Mouse (Mus musculus): ENCODE measurements around the gene Cyb5r4. TPM values are rescaled to one million over a fixed set of nuclear protein-coding genes. Genes with fewer than 3 reads are reported as not detected.
A peak's percentile ranks its signal among the peaks of the same experiment; 100 is the strongest.
"Not testable (repeated sequence)": the region's sequence is repeated elsewhere in the genome, so short reads cannot be mapped to it uniquely, and the experiment has no call there.

The Cyb5r4 gene
- 10 to 100 TPM; 31.7 to 35.9 TPM for total RNA-seq (2021)
- long read RNA-seq, experiment 1, transcript Cyb5r4-201 (16 exons, 2,644 nt), result major isoform, 106 of 141 reads
- long read RNA-seq, experiment 1, partial matches to known transcripts, result 14 of 141 reads
- long read RNA-seq, experiment 1, other reads (novel, unspliced or antisense), result 21 of 141 reads
- long read RNA-seq, experiment 2, transcript Cyb5r4-201 (16 exons, 2,644 nt), result major isoform, 66 of 78 reads
- long read RNA-seq, experiment 2, partial matches to known transcripts, result 2 of 78 reads
- long read RNA-seq, experiment 2, other reads (novel, unspliced or antisense), result 10 of 78 reads

DNA sequence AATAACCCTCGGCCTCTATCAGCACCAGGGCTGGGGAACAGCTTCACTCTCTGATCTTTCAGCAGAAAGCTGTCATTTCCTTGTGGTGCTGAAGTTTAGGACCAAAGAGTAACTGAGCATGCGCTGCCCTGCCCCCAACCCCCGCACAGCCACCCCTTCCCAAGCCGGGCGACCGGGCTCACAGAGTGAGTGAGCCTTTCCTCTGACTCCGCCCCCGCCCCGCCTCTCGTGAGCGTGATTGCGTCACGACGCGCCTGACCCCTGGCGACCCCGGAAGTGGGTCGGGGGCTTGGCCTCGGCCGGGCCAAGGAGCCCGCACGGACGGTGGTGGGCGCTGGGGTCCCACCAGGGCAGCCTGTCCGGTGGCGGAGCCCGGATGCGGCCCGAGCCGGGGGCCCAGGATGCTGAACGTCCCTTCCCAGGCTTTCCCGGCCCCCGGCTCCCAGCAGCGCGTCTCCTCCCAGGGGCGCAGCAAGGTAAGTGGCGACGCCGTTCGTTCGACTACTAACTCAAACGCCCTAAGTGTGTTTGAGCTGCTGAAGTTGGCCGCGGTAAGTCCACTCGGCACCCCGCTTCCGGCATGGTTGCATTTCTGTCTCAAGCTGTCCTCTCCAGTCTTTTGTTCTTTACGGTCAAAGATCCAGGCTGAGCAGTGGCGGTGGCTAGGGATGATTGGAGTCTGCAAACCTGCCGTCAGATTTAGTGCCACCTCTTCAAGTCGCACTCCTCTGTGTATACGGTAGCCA, at the start of gene Cyb5r4:
Gene Cyb5r4, plus strand, starts transcription at position 237 of the 746 bp plus-strand sequence.
- peak; percentile 98 for DNase-seq

DNA sequence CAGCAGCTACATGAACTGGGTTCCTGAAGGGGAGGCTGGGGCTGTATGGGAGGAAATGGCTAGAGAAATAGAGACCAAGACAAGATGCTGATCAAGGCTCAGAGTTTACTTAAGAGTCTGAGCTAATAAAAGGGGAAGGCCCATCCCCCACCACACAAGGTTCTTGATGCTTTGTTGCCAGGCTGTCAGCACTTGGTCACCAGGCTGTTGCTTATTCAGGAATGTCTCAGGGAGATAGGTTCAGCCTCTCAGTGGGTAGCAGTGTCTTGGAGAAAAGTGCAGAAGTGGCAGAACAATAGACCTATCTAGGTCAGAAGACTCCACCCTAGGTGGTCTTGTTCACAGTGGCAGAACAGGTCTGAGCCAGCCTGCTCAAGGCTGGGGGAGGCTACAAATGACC, 49.3 kb upstream of the Cyb5r4 start:
- DNase-seq, result not testable (repeated sequence)

DNA sequence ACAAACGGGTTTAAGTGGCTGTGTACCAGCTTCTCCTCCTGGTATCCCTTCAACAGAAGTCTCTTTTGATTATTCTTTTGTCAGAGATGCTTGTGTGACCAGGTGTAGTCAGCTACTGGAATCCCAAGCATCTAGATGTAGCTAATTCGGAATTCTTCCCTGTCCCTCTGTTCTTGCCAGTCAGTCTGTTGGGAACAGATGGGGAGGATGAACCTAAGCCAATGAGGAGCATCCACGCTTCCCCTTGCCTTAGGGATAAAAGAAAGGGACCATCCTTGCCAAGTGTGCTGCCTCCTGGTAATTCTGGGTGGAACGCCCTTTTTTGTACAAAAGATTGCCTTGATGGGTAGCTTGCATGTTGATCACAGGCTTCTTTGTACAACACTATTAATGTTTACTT, 48.3 kb upstream of the Cyb5r4 start:
- DNase-seq, result no peak

DNA sequence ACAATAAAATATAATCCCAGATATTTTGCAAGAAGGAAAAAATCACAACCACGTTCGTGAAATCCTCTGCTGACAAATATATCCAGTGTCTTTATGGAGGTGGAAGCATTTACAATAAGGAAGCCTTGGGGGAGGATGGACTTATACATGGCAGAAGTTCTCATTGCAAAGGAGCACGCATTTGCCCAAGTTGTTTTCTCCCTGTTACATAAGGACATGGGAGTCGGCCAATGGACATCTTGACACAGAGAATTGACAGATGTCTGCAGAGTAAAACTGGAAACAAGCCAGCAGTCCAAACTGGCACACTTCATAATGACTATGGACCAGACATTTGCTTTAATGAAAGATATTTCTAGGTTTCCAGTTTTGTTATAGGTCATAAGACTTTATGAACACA, 44.9 kb upstream of the Cyb5r4 start:
- peak; percentile 15 for DNase-seq

DNA sequence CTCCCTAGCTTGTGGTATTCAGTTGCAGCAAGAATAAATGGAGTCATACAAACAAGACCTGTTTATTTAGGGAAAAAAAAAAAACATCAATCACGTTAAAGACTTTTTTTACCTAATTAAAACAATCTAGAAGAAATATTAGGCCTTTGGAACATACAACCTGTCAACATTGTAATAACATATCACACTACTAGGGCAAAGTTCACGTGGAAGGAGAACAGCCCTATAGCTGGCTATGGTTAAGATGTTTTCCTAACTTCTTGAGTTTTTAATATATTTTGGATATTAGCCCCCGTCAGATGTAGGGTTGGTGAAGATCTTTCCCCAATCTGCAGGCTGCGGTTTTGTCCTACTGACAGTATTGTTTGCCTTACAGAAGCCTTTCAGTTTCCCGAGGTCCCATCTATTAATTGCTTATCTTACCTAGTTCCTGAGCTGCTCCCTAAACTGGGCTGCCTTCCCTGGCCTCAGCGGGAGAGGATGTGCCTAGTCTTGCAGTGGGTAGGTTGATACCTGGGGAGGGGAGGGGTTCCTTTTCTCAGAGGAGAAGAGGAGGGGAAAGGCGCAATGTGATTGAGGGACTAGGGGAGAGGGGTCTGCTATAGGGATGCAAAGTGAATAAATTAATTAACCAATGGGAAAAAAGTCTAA, 43.4 kb upstream of the Cyb5r4 start:
- DNase-seq, result no peak

DNA sequence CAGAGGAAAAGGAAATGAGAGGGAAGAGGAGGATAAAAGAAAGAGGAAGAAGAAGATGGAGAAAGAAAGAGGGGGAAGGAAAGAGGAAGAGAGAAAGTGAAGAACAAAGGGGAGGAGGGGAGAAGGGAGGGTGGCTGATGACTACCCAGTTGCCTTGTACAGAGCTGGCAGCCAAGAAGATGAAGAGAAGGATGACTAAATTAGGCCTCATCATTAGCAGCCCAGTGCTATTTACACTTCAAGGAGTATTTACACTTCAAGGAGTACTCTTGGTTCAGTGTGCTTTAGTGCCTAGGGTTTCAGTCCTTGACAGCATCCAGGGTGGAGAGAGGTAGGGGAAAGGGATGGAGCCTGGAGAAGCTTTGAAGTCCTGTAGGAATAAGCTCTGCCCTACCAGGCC, 41.8 kb upstream of the Cyb5r4 start:
- no peak for DNase-seq

DNA sequence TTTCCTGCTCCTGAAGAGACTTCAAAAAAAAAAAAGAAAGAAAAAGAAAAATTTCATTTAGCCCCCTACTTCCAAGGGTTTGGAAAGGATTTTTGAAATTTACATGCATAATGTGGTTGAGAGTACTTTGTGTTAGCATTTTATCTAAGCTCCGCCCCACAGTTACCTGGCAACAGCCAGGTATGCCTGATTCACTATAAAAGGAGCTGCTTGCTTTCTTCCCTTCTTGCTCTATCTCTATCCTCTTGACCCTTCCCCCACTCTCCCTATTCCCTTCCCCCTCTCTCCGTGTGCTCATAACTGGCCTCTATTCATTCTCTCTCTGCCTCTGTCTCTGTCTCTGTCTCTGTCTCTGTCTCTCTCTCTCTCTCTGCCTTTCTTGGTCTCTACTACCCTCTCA, 40.9 kb upstream of the Cyb5r4 start:
- no peak for DNase-seq

DNA sequence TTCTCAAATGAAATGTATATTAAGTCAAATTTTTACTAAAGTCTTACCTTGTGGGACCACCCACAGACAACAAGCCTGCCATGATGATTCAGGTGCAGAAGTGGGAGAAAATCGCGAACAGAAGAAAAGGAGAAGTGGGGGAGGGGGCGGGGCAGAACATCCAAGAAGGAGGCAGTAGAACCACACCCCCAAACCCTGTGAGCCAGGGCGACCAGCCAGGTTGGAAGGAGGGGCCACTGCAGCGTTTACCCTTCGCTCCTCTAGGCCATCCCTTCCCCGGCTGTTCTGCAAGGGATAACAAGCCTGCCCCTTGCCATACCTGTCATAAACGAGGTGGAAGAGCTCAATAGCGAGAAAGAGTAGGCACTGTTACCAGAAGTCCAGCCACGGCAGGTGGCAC, 40.3 kb upstream of the Cyb5r4 start:
- DNase-seq, result no peak

DNA sequence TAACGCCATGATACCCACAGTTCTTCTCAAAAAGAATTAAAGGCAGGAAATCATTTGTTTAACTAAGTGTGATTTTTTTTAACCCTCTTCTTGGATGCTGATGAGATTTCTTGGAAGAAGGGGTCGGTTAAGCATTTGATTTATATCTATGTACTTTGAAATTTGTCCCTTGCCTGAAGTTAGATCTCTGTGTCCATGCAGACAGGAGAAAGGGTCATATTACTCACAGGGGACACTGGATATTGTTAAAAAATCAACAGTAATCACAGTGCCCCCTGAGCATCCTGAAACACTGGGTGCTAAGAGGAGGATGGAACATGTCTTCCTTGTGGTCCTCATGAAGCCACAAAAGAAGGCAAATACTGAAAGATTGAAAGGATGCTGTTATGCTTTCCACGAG, 37.2 kb upstream of the Cyb5r4 start:
- no peak for DNase-seq

DNA sequence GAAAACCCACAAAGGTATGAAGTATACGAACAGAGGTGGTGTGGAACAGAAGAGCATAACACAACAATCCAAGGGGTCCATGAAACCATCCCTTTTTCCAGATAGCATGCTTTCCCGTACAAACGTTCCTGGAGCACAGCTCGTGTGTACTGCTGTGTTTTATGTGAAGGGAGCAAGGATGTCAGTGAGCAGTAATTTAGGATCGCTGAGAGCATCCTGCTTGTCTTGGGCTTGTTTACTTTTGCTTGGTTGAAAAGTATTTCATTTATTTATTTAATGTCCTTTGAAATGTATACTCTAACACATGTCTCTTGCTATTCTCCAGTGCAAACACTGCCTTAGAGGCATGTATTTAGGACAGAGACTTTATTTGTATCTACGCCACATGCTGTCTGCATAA, 36.7 kb upstream of the Cyb5r4 start:
- DNase-seq, result no peak

DNA sequence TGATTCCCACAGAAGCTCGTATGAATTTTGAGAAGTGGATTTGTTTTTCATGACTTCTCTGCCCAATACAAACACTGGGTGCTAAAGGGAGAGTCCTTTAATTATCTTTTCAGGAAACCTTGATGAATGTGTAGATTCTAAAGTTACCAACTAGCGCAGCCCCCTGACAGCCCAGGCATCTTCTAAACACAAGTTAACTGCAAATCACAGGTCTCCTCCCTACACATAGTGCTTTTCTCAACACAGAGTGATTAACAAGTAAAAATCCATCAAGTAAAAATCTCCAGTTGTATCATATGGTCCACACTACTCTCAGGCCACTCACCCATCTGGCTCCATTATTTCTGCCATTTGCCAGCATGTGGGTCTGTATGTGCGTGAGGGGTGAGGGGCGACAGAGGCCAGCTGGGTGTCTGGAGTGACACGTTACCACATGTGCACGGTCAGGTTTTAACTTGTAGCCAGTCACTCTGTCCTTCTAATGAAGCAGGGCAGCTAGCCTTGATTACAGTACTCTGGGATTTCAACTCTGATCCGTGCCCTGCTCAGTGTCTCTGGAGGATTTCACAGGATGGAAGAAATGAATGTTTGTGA, 35.0 kb upstream of the Cyb5r4 start:
- DNase-seq, result no peak

DNA sequence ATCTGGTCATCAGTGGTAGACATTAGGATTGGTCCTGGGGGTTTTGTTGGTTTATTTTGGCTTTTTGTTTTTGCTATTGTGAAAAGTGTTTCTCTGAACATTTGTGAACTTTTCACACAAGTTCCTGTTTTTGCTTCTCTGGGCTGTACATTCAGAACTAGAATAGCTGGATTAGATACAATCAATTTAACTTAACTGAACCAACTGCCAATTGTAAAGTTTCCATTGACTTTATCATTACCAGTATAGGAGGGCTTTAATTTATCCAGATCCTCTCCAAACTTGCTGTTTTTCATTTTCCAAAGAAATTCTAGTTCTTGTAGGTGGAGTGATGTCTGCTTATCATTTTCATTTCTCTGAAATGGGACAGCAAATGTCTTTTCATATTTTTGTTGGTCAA, 32.0 kb upstream of the Cyb5r4 start:
- DNase-seq, result no peak

DNA sequence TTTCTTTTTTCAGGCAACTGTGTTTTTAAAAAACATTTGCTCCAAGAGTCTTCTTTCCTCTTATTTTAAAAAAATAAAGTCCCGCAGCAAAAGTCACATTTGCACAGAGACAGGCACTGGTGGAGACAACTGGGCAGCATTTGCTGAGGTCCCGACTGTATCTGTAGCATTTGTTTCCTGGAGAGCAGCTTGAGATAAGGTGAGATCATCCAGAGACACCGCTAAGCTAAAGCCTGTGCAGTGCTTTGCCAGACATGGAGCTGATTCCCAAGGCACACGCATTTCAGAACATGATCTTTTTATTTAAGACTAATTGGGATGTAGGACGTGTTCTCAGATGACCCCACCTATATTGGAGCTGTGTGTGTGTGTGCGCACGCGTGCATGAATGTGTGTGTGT, 30.1 kb upstream of the Cyb5r4 start:
- no peak for DNase-seq

DNA sequence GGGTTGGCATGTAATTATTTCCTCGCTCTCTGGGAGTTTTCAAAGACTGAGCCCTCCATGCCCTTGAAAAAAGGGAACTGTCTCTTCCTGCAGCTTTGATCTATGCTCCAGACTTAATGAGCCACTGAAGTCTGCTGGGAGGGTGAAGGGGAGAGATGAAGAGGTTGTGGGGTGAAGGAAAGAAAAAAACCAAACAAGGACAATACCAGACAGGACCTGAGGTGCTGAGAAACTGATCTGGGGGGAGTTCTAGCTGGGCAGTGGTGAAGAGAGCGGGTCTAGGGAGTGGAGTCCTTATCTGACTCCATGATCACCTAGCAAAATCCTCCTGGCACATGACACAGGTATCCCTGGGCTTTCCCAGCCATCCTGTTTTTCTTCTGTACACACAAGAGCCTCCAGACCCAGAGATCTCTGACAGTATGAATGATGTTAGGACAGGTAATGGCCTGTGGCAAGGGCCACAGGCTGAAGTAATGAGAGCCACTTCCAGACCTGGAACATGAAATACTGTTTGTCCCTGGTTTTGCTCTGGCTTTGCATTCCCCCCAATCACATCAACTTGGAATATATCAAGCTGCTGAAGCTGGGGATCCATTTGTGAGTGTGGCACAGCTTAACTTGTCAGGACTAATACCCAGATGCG, 24.6 kb upstream of the Cyb5r4 start:
- no peak for DNase-seq

DNA sequence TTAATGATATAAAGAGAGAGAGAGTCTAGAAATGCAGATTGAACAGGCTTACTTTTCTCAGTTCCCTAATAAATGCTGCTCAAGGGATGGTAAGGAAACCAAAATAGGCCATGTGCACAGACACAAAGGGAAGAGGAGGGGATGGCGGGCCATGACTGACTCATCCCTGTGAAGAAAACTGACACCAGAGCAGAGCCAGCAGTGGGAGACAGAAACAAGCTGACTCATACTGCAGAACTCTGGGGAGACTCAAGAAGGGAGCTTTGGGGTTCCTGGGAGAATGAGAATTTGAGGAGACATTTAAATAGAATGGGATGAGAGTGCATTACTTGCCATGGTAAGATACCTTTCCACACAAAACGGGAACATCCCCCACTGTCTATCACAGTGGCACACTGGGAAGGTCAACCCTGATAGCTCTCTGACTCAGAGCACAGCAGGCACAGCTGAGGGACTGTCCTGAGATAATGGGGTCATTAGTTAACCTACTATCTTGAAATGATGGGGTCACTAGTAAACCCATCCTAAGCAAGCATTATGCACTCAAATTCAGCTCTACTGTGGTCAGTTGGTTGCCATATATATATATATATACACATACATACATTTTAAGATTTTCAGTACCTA, 21.7 kb upstream of the Cyb5r4 start:
- DNase-seq, result peak; percentile 35

DNA sequence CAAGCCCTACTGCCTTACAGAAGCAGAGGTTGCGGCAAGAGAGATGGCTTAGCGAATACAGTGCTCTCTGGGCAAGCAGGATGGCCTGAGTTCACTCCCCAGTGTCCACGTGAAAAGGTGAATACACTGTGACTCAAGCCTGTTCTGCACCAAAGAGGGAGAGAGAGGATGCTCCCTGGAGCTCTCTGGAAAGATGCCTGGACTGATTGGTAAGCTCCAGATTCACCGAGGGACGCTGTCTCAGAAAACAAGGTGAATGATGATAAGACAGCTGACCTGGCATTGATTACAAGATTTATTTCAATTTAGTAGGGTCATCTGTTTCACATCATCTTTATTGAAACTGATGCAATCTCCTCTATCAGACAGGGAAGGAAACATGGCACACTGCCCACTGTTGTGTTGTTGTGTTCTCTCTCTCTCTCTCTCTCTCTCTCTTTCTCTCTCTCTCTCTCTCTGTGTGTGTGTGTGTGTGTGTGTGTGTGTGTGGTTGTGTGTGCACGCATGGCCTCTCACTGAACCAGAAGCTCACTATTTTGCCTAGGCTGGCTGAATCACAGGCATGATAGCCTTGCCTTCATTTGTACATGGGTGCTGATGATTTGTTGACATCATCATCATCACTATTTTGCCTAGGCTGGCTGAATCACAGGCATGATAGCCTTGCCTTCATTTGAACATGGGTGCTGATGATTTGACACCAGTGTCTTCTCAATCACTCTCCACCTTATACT, 16.9 kb upstream of the Cyb5r4 start:
- no peak for DNase-seq

DNA sequence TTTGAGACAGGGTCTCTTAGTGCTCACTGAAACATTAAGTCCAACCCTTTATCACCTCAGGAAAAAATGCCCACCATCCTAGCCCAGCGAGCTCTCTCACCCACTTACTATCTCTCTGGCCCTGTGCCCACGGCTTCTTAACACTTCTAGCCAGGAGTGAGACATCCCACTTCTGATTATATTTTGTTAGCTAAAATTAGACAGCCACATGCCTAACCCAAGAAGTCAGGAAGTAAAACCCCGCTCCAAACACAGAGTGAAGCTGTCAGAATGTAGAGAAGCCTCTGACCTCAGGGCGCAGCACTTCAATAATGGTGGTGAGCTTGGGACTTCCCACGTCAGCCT, 16.4 kb upstream of the Cyb5r4 start:
- no peak for DNase-seq

DNA sequence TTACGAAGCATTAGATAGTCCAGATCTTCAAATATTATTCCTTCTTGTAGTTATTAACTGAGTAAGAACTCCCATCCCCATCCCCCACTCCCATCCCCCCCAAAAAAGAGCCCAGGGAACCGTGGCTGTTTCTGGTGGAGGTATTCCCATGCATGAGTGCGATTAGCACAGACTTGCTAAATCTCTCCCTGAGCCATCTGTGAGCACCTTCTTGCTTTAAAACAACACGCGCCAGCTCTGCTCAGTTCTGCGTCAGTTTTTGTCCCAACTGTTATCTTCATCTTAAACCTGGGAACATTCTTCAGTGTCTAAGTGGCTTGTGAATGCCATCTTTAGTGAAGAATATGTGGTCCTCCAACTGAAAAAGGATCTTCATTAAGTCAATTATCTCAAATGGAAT, 13.3 kb upstream of the Cyb5r4 start:
- no peak for DNase-seq

DNA sequence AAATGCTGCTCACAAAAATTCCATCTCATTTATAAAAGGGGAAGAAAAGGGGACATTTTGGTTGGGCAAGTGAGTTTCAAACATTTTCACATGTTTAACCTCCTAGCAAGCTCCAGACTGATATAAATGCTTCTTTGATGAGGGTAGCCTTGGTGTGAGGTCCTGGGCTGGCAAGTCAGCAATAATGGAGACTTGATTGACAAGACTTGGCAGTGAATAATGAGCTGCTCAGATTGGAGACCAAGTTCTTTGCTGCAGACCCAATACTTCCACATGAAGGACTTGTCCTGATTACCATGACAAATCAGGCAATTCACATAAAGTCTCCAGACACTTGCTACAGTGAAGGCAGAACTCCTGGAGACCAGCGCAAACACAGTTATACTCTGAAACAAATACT, 12.9 kb upstream of the Cyb5r4 start:
- no peak for DNase-seq

DNA sequence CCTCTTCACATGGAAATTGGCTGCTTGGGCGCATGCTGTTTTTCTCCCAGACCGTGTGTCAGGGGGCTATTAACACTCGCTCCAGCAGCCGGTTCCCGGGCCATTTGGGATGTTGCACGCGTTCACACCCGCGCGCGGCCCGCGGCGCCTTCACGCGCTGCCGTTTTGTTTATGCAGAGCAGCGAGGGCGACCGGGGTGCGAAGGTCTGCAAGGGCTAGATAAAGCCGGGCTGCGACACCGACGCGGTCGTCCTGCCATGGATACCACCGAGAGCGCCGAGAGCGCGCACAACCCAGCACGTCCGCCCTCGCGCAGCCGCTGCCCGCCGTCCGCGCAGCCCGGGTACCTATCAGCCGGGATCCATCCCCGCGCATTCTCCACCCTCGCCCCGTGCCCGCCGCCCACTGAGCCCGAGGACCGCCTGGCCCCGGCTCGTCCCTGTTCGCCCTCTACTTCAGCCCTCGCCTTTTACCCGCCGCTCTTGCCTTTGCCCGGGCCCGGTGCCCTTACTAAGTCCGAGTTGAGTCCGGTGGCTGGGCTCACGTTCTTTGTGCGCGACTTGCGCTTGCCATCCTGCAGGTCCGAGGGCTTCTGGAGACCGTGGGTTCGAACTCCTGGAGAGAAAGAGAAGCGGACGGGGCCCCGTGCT, 6.4 kb upstream of the Cyb5r4 start, which contains the start of gene Ripply2:
Gene Ripply2, plus strand, starts transcription at position 250 of the 650 bp plus-strand sequence.
- peak; percentile 24 for DNase-seq

DNA sequence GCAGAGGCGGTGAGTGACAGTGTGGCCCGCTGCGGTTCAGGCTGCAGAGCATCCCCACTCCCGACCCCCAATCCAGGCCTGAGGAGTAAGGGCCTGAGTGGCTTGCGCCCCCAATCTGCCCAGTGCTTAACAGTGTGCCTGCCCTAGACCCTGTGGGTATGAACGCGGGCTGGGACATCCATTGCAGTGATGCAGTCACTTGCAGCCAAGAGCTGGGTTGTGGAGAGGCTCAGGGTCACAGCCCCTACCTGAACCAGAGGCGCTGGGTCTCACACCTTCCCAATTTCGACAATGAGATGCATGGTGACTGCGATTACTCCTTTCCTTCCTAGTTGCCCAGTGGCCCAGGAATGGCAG, 5.9 kb upstream of the Cyb5r4 start:
- DNase-seq, result no peak

Measured in adrenal gland, postnatal 10 days (tissue).